Mouse (Mus musculus): ENCODE measurements at regions not wholly inside any gene's neighbourhood (a gene's known extent, or its start where the extent isn't known, plus 50 kb on each side); places are given as distances from the start of the nearest gene placed in this dataset.

- no peak for DNase-seq
Measured at GRCm38 (mm10) chr3:134115007-134115406, 121.3 kb upstream of the Cxxc4 start.

GRCm38 (mm10) chr3:134118898-134119297, 117.4 kb upstream of the Cxxc4 start:
- DNase-seq: no peak

- no peak for DNase-seq
Measured at GRCm38 (mm10) chr3:134124982-134125381, 111.3 kb upstream of the Cxxc4 start.

- DNase-seq: no peak
Measured at GRCm38 (mm10) chr3:134130412-134130811, 105.9 kb upstream of the Cxxc4 start.

GRCm38 (mm10) chr3:134145251-134145650, 91.0 kb upstream of the Cxxc4 start:
- DNase-seq: no peak

GRCm38 (mm10) chr3:134145935-134146334, 90.3 kb upstream of the Cxxc4 start:
- DNase-seq: no peak

GRCm38 (mm10) chr3:134146373-134147224, 89.7 kb upstream of the Cxxc4 start:
- no peak for DNase-seq

- no peak for DNase-seq
Measured at GRCm38 (mm10) chr3:134162288-134162687, 74.0 kb upstream of the Cxxc4 start.

GRCm38 (mm10) chr3:134169922-134170321, 66.4 kb upstream of the Cxxc4 start:
- DNase-seq: no peak

- no peak for DNase-seq
Measured at GRCm38 (mm10) chr3:134172357-134172756, 63.9 kb upstream of the Cxxc4 start.

- no peak for DNase-seq
Measured at GRCm38 (mm10) chr3:134178491-134179054, 57.7 kb upstream of the Cxxc4 start.

GRCm38 (mm10) chr3:134184042-134184441, 52.2 kb upstream of the Cxxc4 start:
- DNase-seq: no peak
